Mouse (Mus musculus) ES-Bruce4 (cell line): ENCODE data around the gene H3f3b. TPM values are rescaled to one million over a fixed set of nuclear protein-coding genes. Genes with fewer than 3 reads are reported as not detected.
A peak's percentile ranks its signal among the peaks of the same experiment; 100 is the strongest.
"Not testable (repeated sequence)": the region's sequence is repeated elsewhere in the genome, so short reads cannot be mapped to it uniquely, and the experiment has no call there.

Source experiments
- H3K27ac ChIP-seq: 2 replicates; pipeline ENCODE4 v1.5.1; 2012; ENCODE audit warnings: low read length, inconsistent platforms; ENCODE audit not compliant: insufficient read depth
- H3K27me3 ChIP-seq: 2 replicates; pipeline ENCODE4 v1.6.1; 2012; ENCODE audit warnings: mild to moderate bottlenecking, low read length, inconsistent platforms; ENCODE audit not compliant: control insufficient read depth, poor library complexity, insufficient read depth, severe bottlenecking
- H3K36me3 ChIP-seq: 2 replicates; pipeline ENCODE4 v1.6.1; 2012; ENCODE audit warnings: inconsistent platforms, mild to moderate bottlenecking, low read length, moderate library complexity; ENCODE audit not compliant: control insufficient read depth, poor library complexity, insufficient read depth, severe bottlenecking
- H3K4me1 ChIP-seq: one replicate; pipeline ENCODE4 v1.8.1; 2011; ENCODE audit warnings: low read length; ENCODE audit not compliant: control insufficient read depth, insufficient read depth
- H3K4me3 ChIP-seq: 2 replicates; pipeline ENCODE4 v1.5.1; 2011; ENCODE audit warnings: low read depth, mild to moderate bottlenecking, low read length
- H3K9ac ChIP-seq: 2 replicates; pipeline ENCODE4 v1.6.1; 2012; ENCODE audit warnings: low read depth, mild to moderate bottlenecking, inconsistent platforms; ENCODE audit not compliant: poor library complexity, severe bottlenecking
- H3K9me3 ChIP-seq: replicated peaks from 2 replicates; pipeline ENCODE4 v1.6.1; 2012; ENCODE audit warnings: mild to moderate bottlenecking, low read length, inconsistent platforms; ENCODE audit not compliant: control insufficient read depth, poor library complexity, insufficient read depth, severe bottlenecking
- CTCF ChIP-seq: IDR thresholded peaks from one replicate; pipeline ENCODE4 v1.8.1; 2011; ENCODE audit warnings: low read depth, low read length
- EP300 ChIP-seq: IDR thresholded peaks from 2 replicates; pipeline ENCODE4 v1.6.1; 2011; ENCODE audit warnings: low read depth, low read length; ENCODE audit not compliant: insufficient read depth
- POLR2A ChIP-seq: IDR thresholded peaks from one replicate; pipeline ENCODE4 v1.8.1; 2011; ENCODE audit warnings: low read length; ENCODE audit not compliant: insufficient read depth
- polyA plus RNA-seq: library from polyadenylated mRNA; stranded (reverse); fragments of >200 nt; gene quantifications from 2 replicates; pipeline ENCODE4 v1.2.4, GENCODE M21; 2011; ENCODE audit warnings: low read depth; ENCODE audit not compliant: missing spikeins, insufficient read depth, insufficient read length

H3f3b gene
- polyA plus RNA-seq, 1 experiment = 457 TPM

DNA sequence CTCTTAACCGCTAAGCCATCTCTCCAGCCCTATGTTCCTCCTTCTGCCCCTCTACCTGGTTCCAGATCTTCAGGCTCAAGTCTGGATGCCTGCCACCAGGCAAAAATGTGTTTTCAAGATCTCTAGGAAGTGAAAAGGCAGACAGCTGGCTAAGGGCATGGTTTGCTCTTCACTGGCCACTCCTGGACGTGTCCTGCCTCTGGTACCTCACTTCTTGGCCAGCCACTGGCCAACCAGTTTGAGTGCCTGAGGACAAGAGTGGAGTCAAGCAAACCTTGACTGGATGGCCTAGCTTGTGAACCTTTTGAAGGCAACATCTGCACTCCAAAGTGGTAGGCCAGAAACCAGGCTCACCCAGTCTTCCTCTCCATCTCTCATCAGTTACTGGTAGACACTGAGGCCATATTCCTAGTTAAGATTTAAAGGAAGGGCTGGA, 7.8 kb downstream of the H3f3b start:
- no peak for TF ChIP-seq EP300
- no peak for TF ChIP-seq POLR2A
- TF ChIP-seq CTCF = no peak
- Histone ChIP-seq H3K27ac (no peak overlapping the region), H3K4me1 (no peaks in the 10 kb centered on the region), H3K4me3 (no peak overlapping the region), H3K9ac (no peak overlapping the region), H3K36me3 (peaks cover 18% of the 10 kb centered on the region), H3K27me3 (no peaks in the 10 kb centered on the region), H3K9me3 (no peaks in the 10 kb centered on the region)

DNA sequence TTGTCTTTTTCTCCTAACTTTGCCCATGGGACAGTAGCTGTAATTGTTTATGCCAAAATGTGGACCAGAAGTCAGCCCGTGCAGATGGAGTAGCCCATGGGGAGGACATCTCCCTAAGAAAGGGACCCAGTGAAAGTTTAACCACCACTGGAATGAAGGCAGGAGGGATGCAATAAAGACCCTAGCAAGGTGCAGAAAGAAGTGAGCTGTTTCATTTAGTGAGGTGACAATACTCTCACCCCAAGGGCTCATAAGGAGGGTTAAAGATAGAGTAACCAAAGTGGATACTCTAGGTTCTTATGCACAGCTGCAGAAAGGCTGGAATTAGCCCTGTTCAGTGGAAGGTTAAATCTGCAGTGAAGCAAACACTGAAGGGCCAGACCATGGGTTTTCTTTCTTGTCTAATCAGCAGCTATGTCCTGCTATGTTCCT, 8.4 kb downstream of the H3f3b start:
- Histone ChIP-seq H3K27me3 (no peaks in the 10 kb centered on the region), H3K27ac (no peak overlapping the region), H3K9ac (no peak overlapping the region), H3K4me3 (no peak overlapping the region), H3K9me3 (no peaks in the 10 kb centered on the region), H3K4me1 (no peaks in the 10 kb centered on the region), H3K36me3 (peaks cover 18% of the 10 kb centered on the region)
- TF ChIP-seq EP300 (no peak), POLR2A (no peak), CTCF (no peak)

DNA sequence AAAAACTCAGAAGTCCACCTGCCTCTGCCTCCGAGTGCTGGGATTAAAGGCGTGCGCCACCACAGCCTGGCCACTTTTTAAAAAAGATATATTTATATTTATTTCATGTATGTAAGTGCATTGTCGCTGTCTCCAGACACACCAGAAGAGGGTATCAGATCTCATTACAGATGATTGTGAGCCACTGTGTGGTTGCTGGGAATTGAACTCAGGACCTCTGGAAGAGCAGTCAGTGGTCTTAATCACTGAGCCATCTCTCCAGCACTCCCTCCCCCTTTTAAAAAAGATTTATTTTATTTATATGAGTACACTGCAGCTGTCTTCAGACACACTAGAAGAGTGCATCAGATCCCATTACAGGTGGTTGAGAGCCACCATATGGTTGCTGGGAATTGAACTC, 8.9 kb downstream of the H3f3b start:
- H3K9me3 ChIP-seq, H3K27me3 ChIP-seq: not testable (repeated sequence)

DNA sequence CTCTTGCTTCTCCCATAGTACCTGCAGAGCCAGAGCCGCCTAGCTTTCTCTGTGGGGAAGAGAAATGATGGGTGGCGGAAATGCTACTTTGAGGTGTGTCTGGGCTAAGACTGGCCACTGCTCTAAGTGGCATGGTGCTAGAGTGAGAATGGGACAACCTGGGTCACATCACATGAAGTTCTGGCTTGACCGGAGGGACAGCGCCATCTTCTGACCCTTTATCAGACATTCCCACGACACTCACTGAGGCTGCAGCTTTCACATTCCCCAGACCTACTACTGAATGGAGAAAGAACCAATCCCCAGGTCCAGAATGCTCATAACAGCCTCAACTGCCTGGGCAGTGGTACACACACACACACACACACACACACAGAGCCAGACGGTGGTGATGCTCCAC, 9.7 kb downstream of the H3f3b start:
- 0 out of 2 replicates have a peak overlapping the region, but pooled peaks have one; percentile 17 for H3K9ac ChIP-seq
- no peaks in the 10 kb centered on the region for H3K27me3 ChIP-seq
- H3K9me3 ChIP-seq = no peaks in the 10 kb centered on the region
- H3K4me3 ChIP-seq = peak overlapping the region; percentile 65
- H3K27ac ChIP-seq = no peak overlapping the region
- peak; percentile 96 for TF ChIP-seq CTCF
- no peak for TF ChIP-seq POLR2A
- 0 out of 2 replicates have a peak, but pooled peaks have one; percentile 44 for TF ChIP-seq EP300
- no peaks in the 10 kb centered on the region for H3K4me1 ChIP-seq
- H3K36me3 ChIP-seq = peaks cover 12% of the 10 kb centered on the region

More for the DNA sequence above, 8.9 kb downstream of the H3f3b start:
- not testable (repeated sequence) for H3K4me1 ChIP-seq, H3K9ac ChIP-seq, H3K27ac ChIP-seq, H3K4me3 ChIP-seq
- peaks cover 18% of the 10 kb centered on the region for H3K36me3 ChIP-seq

DNA sequence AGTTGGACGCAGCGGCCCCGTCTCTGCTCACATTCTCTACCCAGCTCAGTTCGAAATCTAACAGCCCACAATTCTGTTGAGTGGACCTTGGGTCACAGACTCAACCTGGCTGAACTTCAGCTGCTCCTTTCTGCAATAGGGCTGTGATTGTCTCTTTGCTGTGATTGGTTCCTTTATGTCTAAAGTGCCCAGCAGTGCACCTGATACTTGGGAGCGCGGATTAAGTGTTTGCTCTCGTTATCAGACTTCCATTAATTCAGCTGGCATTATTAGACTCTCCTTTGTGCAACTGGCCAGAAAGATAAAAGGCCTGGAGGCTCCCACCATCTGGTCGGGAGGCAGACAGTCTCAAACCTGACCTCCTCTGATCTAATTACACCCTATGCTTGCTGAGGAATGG, 12.9 kb downstream of the H3f3b start:
- Histone ChIP-seq H3K27me3 (no peaks in the 10 kb centered on the region), H3K4me1 (no peaks in the 10 kb centered on the region), H3K9me3 (no peaks in the 10 kb centered on the region), H3K9ac (no peak overlapping the region), H3K36me3 (peaks cover 8% of the 10 kb centered on the region), H3K27ac (no peak overlapping the region), H3K4me3 (no peak overlapping the region)
- TF ChIP-seq EP300 (no peak), CTCF (no peak), POLR2A (no peak)

DNA sequence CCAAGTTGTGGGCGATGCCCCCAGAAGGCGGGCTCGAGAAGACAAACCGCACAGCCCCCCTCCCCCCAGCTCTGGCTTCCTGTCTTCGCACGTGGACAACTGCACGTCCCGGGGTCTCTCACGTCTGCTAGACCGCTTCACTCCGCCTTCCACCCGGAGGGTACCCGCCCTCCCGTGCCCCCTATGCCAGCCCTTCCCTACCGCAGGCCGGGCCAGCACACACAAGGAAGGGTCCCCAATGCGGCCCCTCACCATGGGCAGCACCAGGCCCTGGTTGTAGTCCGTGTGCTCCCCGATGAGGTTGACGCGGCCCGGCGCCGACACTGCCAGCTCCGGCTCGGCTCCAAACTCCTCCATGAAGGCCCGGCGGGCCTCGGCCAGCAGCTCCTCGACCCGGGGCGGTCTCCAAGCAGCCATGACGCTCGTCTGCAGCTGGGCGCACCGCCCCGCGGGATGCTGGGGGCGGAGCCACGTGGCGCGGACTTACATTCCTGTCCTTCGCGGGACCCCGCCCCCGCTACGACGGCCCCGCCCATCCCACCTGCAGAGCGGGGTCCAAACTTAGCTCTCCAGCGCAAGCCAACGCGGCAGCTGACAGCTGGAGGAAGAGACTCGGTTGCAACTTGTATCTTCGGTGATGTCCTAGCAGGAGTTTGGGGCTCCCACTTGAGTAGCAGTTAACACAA, 15.4 kb downstream of the H3f3b start, which contains the start of gene Galk1:
TSS of gene Galk1 (minus strand) at position 458 of the 686 bp plus-strand sequence.
- Histone ChIP-seq H3K9ac (peak within 1 kb of the TSS; percentile 77), H3K36me3 (peaks cover 21% of the 10 kb centered on the region), H3K27ac (no peak within 1 kb of the TSS), H3K4me1 (no peaks in the 10 kb centered on the region), H3K4me3 (peak within 1 kb of the TSS; percentile 79), H3K9me3 (no peaks in the 10 kb centered on the region), H3K27me3 (no peaks in the 10 kb centered on the region)
- TF ChIP-seq POLR2A (no peak), CTCF (no peak), EP300 (no peak)
